Mouse (Mus musculus) limb, embryonic 14.5 days (tissue): ENCODE measurements around the gene Spib. TPM values are rescaled to one million over a fixed set of nuclear protein-coding genes. Genes with fewer than 3 reads are reported as not detected.

Experiments
- ATAC-seq: fragments of 200-750 bp; cut with Nextera tagmentation; 2 replicates; pipeline ENCODE4 v1.8.0; 2017; ENCODE audit warnings: low read depth, moderate number of reproducible peaks, moderate TSS enrichment; ENCODE audit not compliant: low FRiP score
- DNase-seq: peaks from one replicate; pipeline ENCODE4 v3.0.0-alpha.2; 2015; ENCODE audit warnings: low spot score
- H3K27ac ChIP-seq: fragments of 300-500 bp; sonication (generic); replicated peaks from 2 replicates; pipeline ENCODE4 v1.5.1; 2014; ENCODE audit warnings: low read depth, mild to moderate bottlenecking, low read length, moderate library complexity, mixed read lengths
- H3K27me3 ChIP-seq: fragments of 300-500 bp; sonication (generic); 2 replicates; pipeline ENCODE4 v1.6.1; 2014; ENCODE audit warnings: low read length, mixed read lengths; ENCODE audit not compliant: control insufficient read depth, insufficient read depth
- H3K36me3 ChIP-seq: fragments of 300-500 bp; sonication (generic); 2 replicates; pipeline ENCODE4 v1.6.1; 2014; ENCODE audit warnings: mild to moderate bottlenecking, low read length, moderate library complexity, mixed read lengths; ENCODE audit not compliant: control insufficient read depth, insufficient read depth
- H3K4me1 ChIP-seq: fragments of 300-500 bp; sonication (generic); 2 replicates; pipeline ENCODE4 v1.6.1; 2014; ENCODE audit warnings: antibody characterized with exemption, low read length, mixed read lengths; ENCODE audit not compliant: control insufficient read depth, insufficient read depth
- H3K4me2 ChIP-seq: fragments of 300-500 bp; sonication (generic); replicated peaks from 2 replicates; pipeline ENCODE4 v1.6.1; 2014; ENCODE audit warnings: low read depth, mild to moderate bottlenecking, low read length, moderate library complexity; ENCODE audit not compliant: severe bottlenecking
- H3K4me3 ChIP-seq: fragments of 300-500 bp; sonication (generic); replicated peaks from 2 replicates; pipeline ENCODE4 v1.5.1; 2014; ENCODE audit warnings: low read length
- H3K9ac ChIP-seq: fragments of 300-500 bp; sonication (generic); 2 replicates; pipeline ENCODE4 v1.6.1; 2014; ENCODE audit warnings: mild to moderate bottlenecking, low read depth, low read length, moderate library complexity; ENCODE audit not compliant: severe bottlenecking
- H3K9me3 ChIP-seq: fragments of 300-500 bp; sonication (generic); 2 replicates; pipeline ENCODE4 v1.6.1; 2016; ENCODE audit warnings: low read length; ENCODE audit not compliant: control insufficient read depth
- POLR2A ChIP-seq: fragments of 200-500 bp; IDR thresholded peaks from 2 replicates; pipeline ENCODE4 v1.8.0; 2012; ENCODE audit warnings: inconsistent platforms, mild to moderate bottlenecking, moderate library complexity, borderline replicate concordance; ENCODE audit not compliant: insufficient read depth, insufficient read length; ENCODE audit errors: extremely low read depth
- WGBS: fragments of 180-500 bp; shearing (Covaris S2); extraction: QIAGEN DNeasy Blood & Tissue Kit; methylation state at CpG from one replicate; pipeline ENCODE4 v1.1.7; 2014; 5-methylcytosine and 5-hydroxymethylcytosine counted together
- polyA plus RNA-seq, 2 experiments: library from polyadenylated mRNA; depleted of rRNA in 1 of 2; stranded (reverse) in 1 of 2; unstranded in 1 of 2; fragments of >200 nt; fragmentation: Nextera tagmentation in 1 of 2; extraction: Ambion mirVana in 1 of 2; gene quantifications; 2 replicates each; pipeline versions ENCODE4 v1.2.1 to v1.2.3; 2012 to 2014

Gene Spib
- polyA plus RNA-seq (2012; rRNA removed): 1.1 and 1.5 TPM in 2 replicates
- polyA plus RNA-seq (2014; fragmentation: Nextera tagmentation; extraction: Ambion mirVana): 0.43 and 0.59 TPM in 2 replicates

DNA sequence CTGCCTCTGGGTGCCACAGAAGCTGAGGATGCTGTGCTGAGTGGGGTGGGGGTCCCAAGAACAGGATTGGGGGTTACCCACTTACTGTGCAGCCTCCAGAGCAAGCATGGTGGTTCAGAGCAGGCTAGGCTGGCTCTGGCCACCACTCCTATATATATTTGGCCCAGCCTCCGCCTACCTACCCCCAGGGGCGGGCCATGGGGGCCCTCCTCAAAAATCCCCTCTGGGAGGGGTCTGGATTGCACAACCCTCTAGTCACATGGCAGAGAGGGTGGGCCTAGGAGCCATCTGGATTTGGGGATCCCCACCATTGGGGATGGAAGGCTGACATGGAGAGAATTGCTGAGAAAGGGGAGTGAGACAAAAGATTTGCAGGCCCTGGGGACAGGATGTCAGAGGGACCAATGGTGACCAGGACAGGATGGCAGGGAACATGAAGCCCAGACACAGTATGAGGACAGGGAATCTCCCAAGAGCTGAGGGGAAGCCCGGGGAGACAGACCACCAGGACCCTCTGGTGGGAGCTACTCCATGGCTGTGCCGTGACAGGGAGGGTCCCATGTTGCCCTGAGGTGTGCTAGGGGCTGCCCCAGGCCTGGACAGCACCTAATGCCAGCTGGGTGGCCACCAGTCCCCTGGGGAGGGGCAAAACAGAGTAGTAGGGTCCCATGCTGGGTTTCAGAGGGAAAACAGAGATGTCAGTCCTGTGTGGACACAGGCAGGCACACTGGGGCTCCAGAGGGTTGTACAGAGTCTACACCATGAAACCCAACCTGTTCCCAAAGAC lies at the start of gene Spib:
Spib (minus strand) TSS at position 126 of the 787 bp plus-strand sequence.
- peaks cover 49% of the 10 kb centered on the region for H3K36me3 ChIP-seq
- H3K9me3 ChIP-seq: no peaks in the 10 kb centered on the region
- no peak within 1 kb of the TSS for H3K27ac ChIP-seq
- H3K4me2 ChIP-seq: no peak within 1 kb of the TSS
- no peak for ATAC-seq
- H3K4me1 ChIP-seq: peaks cover 7% of the 10 kb centered on the region
- 74% methylated on average over 4 of the region's 4 CpGs for WGBS
- no peak within 1 kb of the TSS for H3K4me3 ChIP-seq
- peak within 1 kb of the TSS; percentile 12; the same call in 1 of the 2 replicates for H3K9ac ChIP-seq
- no peak for DNase-seq
- no peak for TF ChIP-seq POLR2A
- H3K27me3 ChIP-seq: peaks cover 8% of the 10 kb centered on the region; the same call in 1 of the 2 replicates

DNA sequence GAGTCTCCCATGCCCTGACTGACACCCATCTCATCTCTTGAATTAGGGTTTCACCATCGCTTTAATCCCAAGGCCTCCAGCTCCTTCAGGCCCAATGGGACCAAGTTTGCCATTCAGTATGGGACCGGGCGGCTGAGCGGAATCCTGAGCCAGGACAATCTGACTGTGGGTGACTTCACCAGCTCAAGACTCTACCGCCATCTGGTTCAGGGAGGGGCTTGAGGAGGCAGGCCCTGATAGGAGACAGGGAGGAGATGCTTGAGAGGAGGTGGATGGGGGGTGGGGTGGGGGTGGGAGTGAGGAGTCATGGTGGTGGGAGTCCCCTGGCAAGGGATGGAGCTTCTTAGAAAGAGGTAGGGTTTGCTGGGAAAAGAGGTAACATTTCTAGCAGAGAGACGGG lies 49.8 kb upstream of the Spib start:
- Histone ChIP-seq H3K4me1 (0 out of 2 replicates have a peak, but pooled peaks cover 3% of the 10 kb centered on the region), H3K27ac (no peak overlapping the region), H3K4me3 (no peak overlapping the region), H3K9me3 (no peaks in the 10 kb centered on the region), H3K27me3 (peaks cover 18% of the 10 kb centered on the region), H3K36me3 (no peaks in the 10 kb centered on the region), H3K9ac (no peak overlapping the region), H3K4me2 (no peak overlapping the region)
- no peak for TF ChIP-seq POLR2A
- WGBS: 80% methylated on average over 6 of the region's 6 CpGs
- ATAC-seq (no peak), DNase-seq (no peak)

DNA sequence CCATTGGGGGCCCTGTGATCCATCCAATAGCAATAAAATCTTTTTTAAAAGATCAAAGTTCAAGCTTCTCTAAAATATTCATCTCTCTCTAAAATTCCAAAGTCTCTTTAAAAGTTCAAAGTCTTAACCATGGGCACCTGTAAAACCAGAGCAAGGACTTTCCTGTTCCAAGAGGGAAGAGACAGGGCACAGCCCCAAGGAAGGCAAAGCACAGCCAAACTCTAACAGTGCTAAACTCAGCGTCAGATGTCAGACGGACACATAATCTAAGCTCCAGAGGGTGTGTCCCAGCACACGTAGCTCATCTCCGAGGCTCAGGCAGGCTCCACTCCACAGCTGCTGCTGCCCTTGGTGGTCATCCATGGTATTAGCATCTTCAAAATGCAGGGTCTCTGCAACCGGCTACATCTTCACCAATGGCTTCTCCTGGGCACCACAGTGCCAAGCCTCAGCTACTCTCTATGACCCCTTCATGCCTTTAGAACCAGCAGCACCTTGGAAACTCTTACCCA lies 44.5 kb upstream of the Spib start:
- H3K27me3 ChIP-seq: no peaks in the 10 kb centered on the region
- H3K9ac ChIP-seq: no peak overlapping the region
- ATAC-seq (no peak), DNase-seq (no peak)
- H3K36me3 ChIP-seq: no peaks in the 10 kb centered on the region
- no peak for TF ChIP-seq POLR2A
- no peaks in the 10 kb centered on the region for H3K4me1 ChIP-seq
- no peak overlapping the region for H3K27ac ChIP-seq
- no peak overlapping the region for H3K4me3 ChIP-seq
- no peak overlapping the region for H3K4me2 ChIP-seq
- H3K9me3 ChIP-seq: no peaks in the 10 kb centered on the region
- 44% methylated on average over 5 of the region's 5 CpGs for WGBS

DNA sequence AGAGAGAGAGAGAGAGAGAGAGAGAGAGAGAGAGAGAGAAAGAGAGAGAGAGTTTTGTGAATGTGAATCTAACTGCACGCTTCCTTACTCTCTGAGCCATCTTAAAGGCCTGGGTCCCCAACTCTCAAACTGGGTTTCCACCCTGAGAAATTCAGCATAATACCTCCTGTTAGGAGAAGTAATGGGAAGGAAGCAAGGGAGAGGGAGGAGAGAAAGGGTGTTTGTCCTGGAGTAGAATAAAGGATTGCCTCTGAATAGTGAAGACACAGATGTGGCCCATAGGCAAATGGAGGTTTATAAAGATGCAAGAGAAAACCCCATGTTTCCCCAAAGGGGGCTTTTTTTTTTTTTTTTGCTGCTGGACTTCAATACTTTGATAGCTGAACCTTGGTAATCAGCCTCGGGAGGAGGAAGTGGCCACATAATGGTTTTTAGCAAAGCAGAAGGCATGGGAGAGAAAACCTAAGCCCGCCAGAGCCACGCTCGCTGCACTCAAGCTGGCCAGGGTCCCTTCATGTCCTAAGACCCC lies 41.1 kb upstream of the Spib start:
- ATAC-seq (no peak), DNase-seq (no peak)
- no peak overlapping the region for H3K4me3 ChIP-seq
- no peaks in the 10 kb centered on the region for H3K9me3 ChIP-seq
- H3K4me2 ChIP-seq: no peak overlapping the region
- H3K27ac ChIP-seq: no peak overlapping the region
- no peaks in the 10 kb centered on the region for H3K4me1 ChIP-seq
- WGBS: 73% methylated on average over 5 of the region's 5 CpGs
- TF ChIP-seq POLR2A: no peak
- no peak overlapping the region for H3K9ac ChIP-seq
- H3K36me3 ChIP-seq: no peaks in the 10 kb centered on the region
- H3K27me3 ChIP-seq: no peaks in the 10 kb centered on the region

DNA sequence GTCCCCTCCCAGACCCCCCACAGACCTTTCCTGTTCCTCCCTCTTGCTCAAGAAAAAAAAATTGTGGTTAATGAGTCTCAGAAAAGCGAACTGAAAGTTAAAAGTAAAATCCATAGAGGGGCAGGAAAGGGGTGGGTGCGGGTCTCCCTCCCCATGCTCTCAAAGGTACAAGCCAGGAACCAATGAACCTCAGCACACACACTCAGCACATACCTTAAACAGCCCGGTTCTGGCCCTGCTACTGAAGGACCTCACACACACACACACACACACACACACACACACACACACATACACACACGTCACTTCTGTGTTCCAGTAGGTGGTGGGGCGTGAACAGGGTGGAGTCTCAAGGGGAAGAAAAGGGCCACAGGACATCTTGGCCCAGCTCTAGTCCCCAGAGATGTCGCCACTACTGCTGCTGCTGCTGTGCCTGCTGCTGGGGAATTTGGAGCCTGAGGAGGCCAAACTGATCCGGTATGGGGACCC lies 40.4 kb upstream of the Spib start, which contains the start of gene Napsa:
Napsa (plus strand) TSS at position 168 of the 489 bp plus-strand sequence.
- no peak within 1 kb of the TSS for H3K4me3 ChIP-seq
- no peak for TF ChIP-seq POLR2A
- no peak within 1 kb of the TSS for H3K9ac ChIP-seq
- no peaks in the 10 kb centered on the region for H3K9me3 ChIP-seq
- WGBS: 40% methylated on average over 7 of the region's 7 CpGs
- no peaks in the 10 kb centered on the region for H3K36me3 ChIP-seq
- H3K27ac ChIP-seq: no peak within 1 kb of the TSS
- ATAC-seq: no peak
- H3K4me1 ChIP-seq: no peaks in the 10 kb centered on the region
- no peak within 1 kb of the TSS for H3K4me2 ChIP-seq
- DNase-seq: no peak
- H3K27me3 ChIP-seq: no peaks in the 10 kb centered on the region
